Mouse (Mus musculus): ENCODE measurements at regions not wholly inside any gene's neighbourhood (a gene's known extent, or its start where the extent isn't known, plus 50 kb on each side); places are given as distances from the start of the nearest gene placed in this dataset.
A peak's percentile ranks its signal among the peaks of the same experiment; 100 is the strongest.

- DNase-seq (ENCODE audit: low spot score in 2 of 2): no peak
These were observed 60.4 kb downstream of the Aipl1 start for GRCm38 (mm10) chr11:71976724-71977481.

GRCm38 (mm10) chr11:71971351-71971750, 66.0 kb downstream of the Aipl1 start:
- no peak for DNase-seq (ENCODE audit: low spot score in 2 of 2)

GRCm38 (mm10) chr11:71962306-71962705, 75.0 kb downstream of the Aipl1 start:
- DNase-seq (ENCODE audit: low spot score in 2 of 2): no peak

GRCm38 (mm10) chr11:71952533-71952932, 84.8 kb downstream of the Aipl1 start:
- DNase-seq (ENCODE audit: low spot score in 2 of 2): no peak

- DNase-seq (ENCODE audit: low spot score in 2 of 2): no peak
These were observed 90.1 kb downstream of the Aipl1 start for GRCm38 (mm10) chr11:71947161-71947560.

- DNase-seq (ENCODE audit: low spot score in 2 of 2): no peak
These were observed 92.3 kb downstream of the Aipl1 start for GRCm38 (mm10) chr11:71945098-71945413.

- peak in 1 of 2 experiments; percentile 22 for DNase-seq (ENCODE audit: low spot score in 2 of 2)
These were observed 92.8 kb downstream of the Aipl1 start for GRCm38 (mm10) chr11:71944398-71945097.

- no peak for DNase-seq (ENCODE audit: low spot score in 2 of 2)
These were observed 93.8 kb downstream of the Aipl1 start for GRCm38 (mm10) chr11:71943512-71943911.

- DNase-seq (ENCODE audit: low spot score in 2 of 2): no peak
These were observed 98.2 kb downstream of the Aipl1 start for GRCm38 (mm10) chr11:71939066-71939465.

GRCm38 (mm10) chr11:71937108-71937507, 100.2 kb downstream of the Aipl1 start:
- no peak for DNase-seq (ENCODE audit: low spot score in 2 of 2)

GRCm38 (mm10) chr11:71929716-71930488, 107.4 kb downstream of the Aipl1 start:
- DNase-seq (ENCODE audit: low spot score in 2 of 2): no peak

GRCm38 (mm10) chr11:71914665-71915064, 122.6 kb downstream of the Aipl1 start:
- no peak for DNase-seq (ENCODE audit: low spot score in 2 of 2)

GRCm38 (mm10) chr11:71912626-71913025, 124.7 kb downstream of the Aipl1 start:
- DNase-seq (ENCODE audit: low spot score in 2 of 2): no peak

GRCm38 (mm10) chr11:71911284-71911683, 126.0 kb downstream of the Aipl1 start:
- DNase-seq (ENCODE audit: low spot score in 2 of 2): no peak

GRCm38 (mm10) chr11:71908616-71909015, 128.7 kb downstream of the Aipl1 start:
- no peak for DNase-seq (ENCODE audit: low spot score in 2 of 2)

GRCm38 (mm10) chr11:71903020-71903410, 134.3 kb downstream of the Aipl1 start:
- no peak for DNase-seq (ENCODE audit: low spot score in 2 of 2)

GRCm38 (mm10) chr11:71902304-71903019, 134.8 kb downstream of the Aipl1 start:
- DNase-seq (ENCODE audit: low spot score in 2 of 2): peak in 1 of 2 experiments; percentile 20

GRCm38 (mm10) chr11:71900816-71901215, 136.5 kb downstream of the Aipl1 start:
- DNase-seq (ENCODE audit: low spot score in 2 of 2): no peak

- no peak for DNase-seq (ENCODE audit: low spot score in 2 of 2)
These were observed 139.8 kb downstream of the Aipl1 start for GRCm38 (mm10) chr11:71897551-71897950.

GRCm38 (mm10) chr11:71897141-71897540, 140.2 kb downstream of the Aipl1 start:
- no peak for DNase-seq (ENCODE audit: low spot score in 2 of 2)

GRCm38 (mm10) chr11:71891181-71891580, 141.5 kb downstream of the Wscd1 start:
- DNase-seq (ENCODE audit: low spot score in 2 of 2): no peak

Data from layer of hippocampus, postnatal 10 days (tissue).